Mouse (Mus musculus): ENCODE measurements around the gene Cpm. TPM values are rescaled to one million over a fixed set of nuclear protein-coding genes. Genes with fewer than 3 reads are reported as not detected.

Cpm gene
- polyA plus RNA-seq, 1 experiment from 2014 or later, result 2.8 TPM

DNA sequence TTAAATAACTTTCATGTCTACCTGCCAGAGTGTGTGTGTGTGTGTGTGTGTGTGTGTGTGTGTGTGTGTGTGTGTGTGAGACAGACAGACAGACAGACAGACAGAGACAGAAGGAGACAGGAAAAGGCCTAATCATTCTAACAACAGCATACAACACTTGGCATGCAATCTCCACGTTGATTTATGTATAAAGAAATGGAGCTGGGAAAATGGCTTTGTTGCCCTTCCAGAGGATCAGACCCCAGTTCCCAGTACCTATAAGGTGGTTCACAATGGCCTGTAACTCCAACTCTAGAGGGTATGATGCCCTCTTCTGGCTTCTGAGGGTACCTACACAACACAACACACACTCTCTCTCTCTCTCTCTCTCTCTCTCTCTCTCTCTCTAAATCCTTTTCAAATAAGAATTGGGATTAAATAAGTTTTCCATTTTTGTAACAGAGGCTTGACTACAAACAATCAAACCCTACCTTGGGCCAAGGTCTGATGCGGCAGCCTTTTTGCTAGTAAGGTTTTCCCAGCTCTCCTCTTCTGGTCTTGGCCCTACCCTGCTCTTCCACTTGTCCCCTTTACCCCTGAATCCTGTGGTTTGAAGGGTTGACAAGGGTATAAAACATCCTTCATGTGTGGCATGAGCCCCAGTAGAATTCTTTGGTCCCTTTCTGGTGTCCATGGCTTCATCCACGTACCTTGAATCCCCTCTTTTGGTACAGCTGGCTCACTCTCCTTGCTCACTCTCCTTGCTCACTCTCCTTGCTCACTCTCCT, 6.7 kb downstream of the Cpm start:
- Histone ChIP-seq H3K9ac (no peak overlapping the region), H3K4me3 (no peak overlapping the region), H3K9me3 (no peaks in the 10 kb centered on the region), H3K4me2 (no peak overlapping the region), H3K36me3 (no peaks in the 10 kb centered on the region), H3K27ac (replicated peaks) (no peak overlapping the region), H3K4me1 (replicated peaks) (no peaks in the 10 kb centered on the region), H3K27me3 (peaks cover 14% of the 10 kb centered on the region)
- ATAC-seq (ENCODE audit: low FRiP score, low read depth), result no peak
- 87% methylated on average over 3 of the region's 3 CpGs for whole genome bisulfite sequencing

DNA sequence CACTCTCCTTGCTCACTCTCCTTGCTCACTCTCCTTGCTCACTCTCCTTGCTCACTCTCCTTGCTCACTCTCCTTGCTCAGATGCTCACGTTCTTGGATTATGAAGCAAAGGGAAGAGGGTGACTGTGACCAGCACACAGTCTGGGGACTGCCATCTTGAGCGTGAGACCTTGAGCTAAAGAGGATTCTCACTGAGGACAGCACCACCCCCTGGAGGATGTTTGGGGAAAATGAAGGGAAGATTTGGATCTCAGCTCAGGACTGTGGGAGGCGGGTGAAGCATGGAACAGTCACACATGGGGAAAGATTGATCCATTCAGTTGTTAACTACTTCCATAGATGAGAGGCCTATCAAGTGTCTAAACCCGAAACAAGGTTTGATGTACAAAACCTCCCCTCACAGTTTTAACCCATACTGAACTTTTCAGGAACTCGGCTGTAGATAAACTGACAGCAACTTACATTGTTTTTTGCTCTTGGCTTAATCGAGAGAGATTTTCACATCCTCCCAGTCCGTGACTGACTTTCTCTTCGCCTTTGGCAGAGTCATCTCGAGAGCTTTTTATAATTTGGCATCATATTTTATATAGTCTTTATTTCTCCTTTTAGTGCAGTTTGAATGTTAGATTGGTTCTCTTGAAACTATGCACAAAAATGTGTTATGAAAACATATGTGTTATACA, 7.9 kb downstream of the Cpm start:
- 78% methylated on average over 9 of the region's 9 CpGs for WGBS
- Histone ChIP-seq H3K27ac (replicated peaks) (no peak overlapping the region), H3K4me1 (replicated peaks) (no peaks in the 10 kb centered on the region), H3K4me2 (no peak overlapping the region), H3K9me3 (no peaks in the 10 kb centered on the region), H3K4me3 (no peak overlapping the region), H3K27me3 (peaks cover 3% of the 10 kb centered on the region; the same call in 1 of the 2 replicates), H3K36me3 (no peaks in the 10 kb centered on the region), H3K9ac (no peak overlapping the region)
- no peak for ATAC-seq (ENCODE audit: low FRiP score, low read depth)

DNA sequence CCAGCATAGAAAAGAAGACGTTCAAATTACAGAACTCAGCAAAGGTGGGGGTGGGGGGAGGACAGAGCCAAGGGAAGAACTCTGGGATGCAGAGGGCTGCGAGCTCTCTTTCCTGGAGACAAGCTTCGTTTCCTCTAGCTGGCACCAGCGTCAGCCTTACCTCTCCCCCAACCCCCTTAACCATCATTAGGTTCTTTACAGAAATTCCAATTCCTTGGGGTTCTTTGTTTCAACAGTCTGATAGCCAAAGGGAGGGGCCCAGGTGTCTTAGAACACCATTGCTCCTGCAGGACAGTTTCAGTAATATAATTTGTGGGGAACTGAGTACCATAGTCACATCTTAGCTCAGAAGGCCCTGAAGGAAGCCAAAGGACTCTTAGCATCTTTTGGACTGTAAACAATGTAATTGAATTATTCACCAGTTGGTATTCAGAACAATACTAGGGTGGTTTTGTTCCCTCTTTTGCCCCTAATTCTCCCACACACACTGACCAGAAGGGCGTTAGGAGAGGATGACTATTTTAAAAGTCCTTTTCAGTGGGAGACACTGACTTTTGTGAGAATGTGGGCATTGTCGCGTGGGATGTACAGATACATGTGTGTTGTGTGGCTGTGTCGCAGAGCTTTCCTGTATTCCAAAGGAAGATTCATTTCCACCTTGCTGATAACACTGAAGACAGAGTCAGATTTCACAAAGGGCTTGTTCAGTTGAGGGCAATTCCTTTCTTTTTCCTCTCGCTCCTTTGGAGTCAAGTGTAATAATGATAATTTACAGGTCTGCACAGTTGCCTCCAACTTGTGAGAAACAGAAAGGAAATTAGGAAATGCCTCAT, 8.7 kb downstream of the Cpm start:
- Histone ChIP-seq H3K36me3 (no peaks in the 10 kb centered on the region), H3K9me3 (no peaks in the 10 kb centered on the region), H3K4me3 (no peak overlapping the region), H3K27me3 (peaks cover 3% of the 10 kb centered on the region; the same call in 1 of the 2 replicates), H3K9ac (no peak overlapping the region), H3K4me1 (replicated peaks) (no peaks in the 10 kb centered on the region), H3K4me2 (no peak overlapping the region), H3K27ac (replicated peaks) (no peak overlapping the region)
- 71% methylated on average over 9 of the region's 9 CpGs for whole genome bisulfite sequencing
- no peak for ATAC-seq (ENCODE audit: low FRiP score, low read depth)

DNA sequence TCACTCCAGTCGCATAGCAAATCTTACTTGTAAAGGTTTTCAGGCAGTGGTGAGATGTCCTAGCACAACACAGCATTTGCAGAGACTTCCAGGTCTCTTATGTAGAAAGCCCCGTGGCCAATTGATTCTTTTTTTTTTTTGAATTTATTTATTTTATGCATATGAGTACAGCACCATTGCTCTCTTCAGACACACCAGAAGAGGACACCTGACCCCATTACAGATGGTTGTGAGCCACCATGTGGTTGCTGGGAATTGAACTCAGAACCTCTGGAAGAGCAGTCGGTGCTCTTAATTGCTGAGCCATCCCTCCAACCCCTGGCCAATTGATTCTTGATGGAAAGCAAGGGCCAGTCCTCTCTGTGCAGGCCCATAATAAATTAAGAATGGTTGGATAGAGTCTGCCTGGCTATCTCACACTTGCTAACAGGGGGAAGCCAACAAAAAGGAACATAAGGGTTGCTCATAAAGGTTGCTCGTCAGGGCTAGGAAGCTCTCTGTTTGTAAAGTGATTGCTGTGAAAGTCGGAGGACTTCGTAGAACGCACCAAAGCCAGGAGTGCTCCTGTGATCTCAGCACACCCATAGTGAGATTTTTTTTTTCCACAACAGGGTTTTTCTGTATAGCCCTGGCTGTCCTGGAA, 9.4 kb downstream of the Cpm start:
- H3K4me1 ChIP-seq (replicated peaks), result no peaks in the 10 kb centered on the region
- H3K4me2 ChIP-seq, result no peak overlapping the region
- H3K27me3 ChIP-seq, result peaks cover 3% of the 10 kb centered on the region; the same call in 1 of the 2 replicates
- no peak overlapping the region for H3K9ac ChIP-seq
- no peak overlapping the region for H3K4me3 ChIP-seq
- H3K27ac ChIP-seq (replicated peaks), result no peak overlapping the region
- H3K36me3 ChIP-seq, result no peaks in the 10 kb centered on the region
- no peaks in the 10 kb centered on the region for H3K9me3 ChIP-seq
- WGBS, result 89% methylated on average over 7 of the region's 7 CpGs
- ATAC-seq (ENCODE audit: low FRiP score, low read depth), result no peak

DNA sequence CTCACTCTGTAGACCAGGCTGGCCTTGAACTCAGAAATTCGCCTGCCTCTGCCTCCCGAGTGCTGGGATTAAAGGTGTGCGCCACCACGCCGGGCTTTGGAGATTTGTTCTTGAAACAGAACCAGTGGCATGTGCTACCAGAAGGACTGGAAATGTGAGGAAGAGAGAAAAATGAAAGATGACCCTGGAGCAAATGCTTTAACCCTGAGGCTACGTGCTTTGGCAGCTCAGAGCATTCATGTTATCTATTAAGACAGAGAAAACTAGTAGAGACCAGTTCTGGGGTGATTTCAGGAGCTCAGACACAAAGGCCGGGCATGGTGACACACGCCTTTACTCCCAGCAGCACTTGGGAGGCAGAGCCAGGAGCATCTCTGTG, 9.9 kb downstream of the Cpm start:
- H3K9ac ChIP-seq, result no peak overlapping the region
- no peaks in the 10 kb centered on the region for H3K36me3 ChIP-seq
- H3K9me3 ChIP-seq, result no peaks in the 10 kb centered on the region
- no peak overlapping the region for H3K27ac ChIP-seq (replicated peaks)
- H3K4me3 ChIP-seq, result no peak overlapping the region
- WGBS, result 92% methylated on average over 8 of the region's 8 CpGs
- H3K27me3 ChIP-seq, result peaks cover 3% of the 10 kb centered on the region; the same call in 1 of the 2 replicates
- ATAC-seq (ENCODE audit: low FRiP score, low read depth), result no peak
- H3K4me2 ChIP-seq, result no peak overlapping the region
- H3K4me1 ChIP-seq (replicated peaks), result no peaks in the 10 kb centered on the region

DNA sequence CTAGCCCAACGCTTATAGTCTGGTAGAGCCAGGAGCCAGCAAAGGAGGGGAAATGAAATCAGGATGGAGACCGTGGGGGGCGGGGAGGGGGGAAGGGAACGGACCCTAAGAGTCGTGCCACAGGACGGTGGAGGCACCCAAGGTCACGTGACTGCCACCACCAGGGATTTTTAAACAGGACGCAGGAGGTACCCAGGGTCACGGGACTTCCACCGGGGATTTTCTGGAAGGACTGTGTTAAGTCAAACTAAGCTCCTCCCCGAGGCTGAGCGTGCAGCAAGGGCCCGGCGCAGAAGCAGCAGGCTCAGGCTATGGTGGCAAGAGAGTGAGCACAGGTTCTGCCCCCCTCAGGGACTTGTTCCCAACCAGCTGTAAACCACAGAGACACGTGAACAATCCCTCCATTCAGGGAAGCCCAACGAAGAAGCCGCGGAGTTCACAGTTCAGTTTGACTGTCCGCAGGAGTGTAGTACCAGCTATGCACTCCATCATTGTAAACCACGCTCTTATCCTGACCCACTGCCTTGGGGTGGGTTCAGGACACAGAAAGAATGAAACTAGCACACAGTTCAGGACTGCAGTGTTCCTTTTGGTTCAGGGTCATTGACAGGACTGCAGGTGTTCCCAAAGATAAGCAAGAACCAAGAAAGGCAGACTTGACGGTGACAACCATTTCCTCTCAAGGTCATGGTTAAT, 10.7 kb downstream of the Cpm start:
- no peak overlapping the region for H3K9ac ChIP-seq
- WGBS, result 64% methylated on average over 21 of the region's 21 CpGs
- H3K9me3 ChIP-seq, result no peaks in the 10 kb centered on the region
- ATAC-seq (ENCODE audit: low FRiP score, low read depth), result no peak
- H3K27me3 ChIP-seq, result no peaks in the 10 kb centered on the region; the same call in 1 of the 2 replicates
- H3K36me3 ChIP-seq, result no peaks in the 10 kb centered on the region
- no peaks in the 10 kb centered on the region for H3K4me1 ChIP-seq (replicated peaks)
- H3K4me3 ChIP-seq, result no peak overlapping the region
- H3K27ac ChIP-seq (replicated peaks), result no peak overlapping the region
- H3K4me2 ChIP-seq, result no peak overlapping the region

DNA sequence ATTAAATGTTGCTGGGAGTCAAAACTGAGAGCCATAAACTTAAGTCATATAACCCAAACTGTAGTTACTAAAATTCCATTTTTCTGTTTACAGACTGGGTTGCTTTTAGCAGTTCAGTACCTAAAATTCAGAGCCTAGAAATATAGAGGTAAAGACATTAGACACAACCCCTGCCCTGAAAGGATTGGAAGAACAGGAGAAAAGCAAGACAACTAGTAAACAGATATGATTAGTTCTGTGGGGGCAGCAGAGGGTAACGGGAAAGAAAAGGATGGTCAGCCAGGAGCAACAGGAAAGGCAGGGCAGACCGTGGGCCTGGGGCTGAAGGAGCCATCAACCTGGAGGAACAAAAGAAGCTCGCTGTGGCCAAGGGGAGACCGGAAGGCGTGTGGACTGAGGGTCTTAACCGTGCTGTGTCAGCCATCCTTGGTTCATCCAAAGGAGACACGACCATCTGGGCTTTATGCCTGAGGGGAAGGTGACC, 11.3 kb downstream of the Cpm start:
- no peaks in the 10 kb centered on the region for H3K27me3 ChIP-seq
- H3K27ac ChIP-seq (replicated peaks), result no peak overlapping the region
- H3K36me3 ChIP-seq, result no peaks in the 10 kb centered on the region
- no peaks in the 10 kb centered on the region for H3K9me3 ChIP-seq
- ATAC-seq (ENCODE audit: low FRiP score, low read depth), result no peak
- no peak overlapping the region for H3K9ac ChIP-seq
- no peak overlapping the region for H3K4me3 ChIP-seq
- no peaks in the 10 kb centered on the region for H3K4me1 ChIP-seq (replicated peaks)
- WGBS, result 81% methylated on average over 7 of the region's 7 CpGs
- no peak overlapping the region for H3K4me2 ChIP-seq

- Histone ChIP-seq H3K9ac (no peak overlapping the region), H3K27me3 (no peaks in the 10 kb centered on the region), H3K4me2 (peak overlapping the region; percentile 29; the same call in 1 of the 2 replicates)
These were observed 12.3 kb downstream of the Cpm start for GRCm38 (mm10) chr10:117641400-117642200.

DNA sequence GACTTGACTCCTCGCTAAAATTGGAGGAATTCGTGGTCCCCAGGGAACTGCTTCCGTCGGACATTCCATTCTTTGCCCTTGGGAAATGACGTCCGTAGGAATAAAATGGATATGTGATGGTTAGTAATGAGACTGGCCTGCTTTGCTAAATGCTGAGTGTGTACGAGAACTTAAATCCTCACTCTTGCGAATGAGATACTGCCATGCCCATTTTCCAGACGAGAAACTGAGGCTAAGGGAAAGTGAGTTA, 12.8 kb downstream of the Cpm start:
- H3K4me3 ChIP-seq, result no peak overlapping the region
- H3K4me2 ChIP-seq, result no peak overlapping the region
- no peaks in the 10 kb centered on the region for H3K9me3 ChIP-seq
- no peaks in the 10 kb centered on the region for H3K36me3 ChIP-seq
- H3K4me1 ChIP-seq (replicated peaks), result no peaks in the 10 kb centered on the region
- no peaks in the 10 kb centered on the region for H3K27me3 ChIP-seq
- H3K9ac ChIP-seq, result no peak overlapping the region
- 87% methylated on average over 9 of the region's 9 CpGs for WGBS
- H3K27ac ChIP-seq (replicated peaks), result no peak overlapping the region
- ATAC-seq (ENCODE audit: low FRiP score, low read depth), result no peak

More at GRCm38 (mm10) chr10:117641400-117642200, 12.3 kb downstream of the Cpm start:
- Histone ChIP-seq H3K9me3 (no peaks in the 10 kb centered on the region), H3K4me1 (replicated peaks) (no peaks in the 10 kb centered on the region), H3K4me3 (no peak overlapping the region), H3K36me3 (no peaks in the 10 kb centered on the region), H3K27ac (replicated peaks) (no peak overlapping the region)
- ATAC-seq (ENCODE audit: low FRiP score, low read depth), result no peak
- 57% methylated on average over 20 of the region's 20 CpGs for WGBS

DNA sequence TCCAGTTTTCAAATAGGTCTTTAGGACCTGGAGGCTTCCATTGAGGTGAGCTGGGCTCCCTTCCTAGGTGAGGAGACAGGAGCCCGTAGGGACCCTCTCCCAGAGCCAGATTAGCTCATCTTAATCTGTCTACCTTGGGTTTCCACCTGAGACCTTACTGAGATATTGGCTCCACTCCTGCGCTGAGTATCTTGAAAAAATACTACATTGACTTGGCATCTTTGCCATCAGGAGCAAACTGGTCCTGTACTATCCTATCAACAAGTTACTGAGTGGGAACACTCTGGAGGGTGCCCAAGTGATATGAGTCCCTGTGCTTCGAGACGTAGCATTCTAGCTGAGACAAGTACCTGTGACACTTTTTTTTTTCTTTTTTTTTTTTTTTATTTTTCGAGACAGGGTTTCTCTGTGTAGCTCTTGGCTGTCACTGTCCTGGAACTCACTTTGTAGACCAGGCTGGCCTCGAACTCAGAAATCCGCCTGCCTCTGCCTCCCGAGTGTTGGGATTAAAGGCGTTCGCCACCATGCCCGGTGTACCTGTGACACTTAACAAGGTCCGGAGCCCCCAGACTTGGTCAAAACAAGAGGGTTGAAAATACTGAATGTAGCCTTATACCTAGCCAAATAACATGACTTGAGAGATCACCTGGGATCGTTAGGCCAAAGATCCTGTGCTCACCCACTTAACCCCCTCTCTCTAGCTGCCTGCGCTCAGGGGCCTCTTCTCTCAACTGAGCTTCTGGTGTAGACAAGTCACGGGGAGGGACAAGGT, 13.4 kb downstream of the Cpm start:
- no peak overlapping the region for H3K4me3 ChIP-seq
- WGBS, result 93% methylated on average over 15 of the region's 15 CpGs
- no peak overlapping the region for H3K9ac ChIP-seq
- H3K27me3 ChIP-seq, result no peaks in the 10 kb centered on the region
- no peak overlapping the region for H3K27ac ChIP-seq (replicated peaks)
- H3K9me3 ChIP-seq, result no peaks in the 10 kb centered on the region
- H3K4me2 ChIP-seq, result no peak overlapping the region
- no peak for ATAC-seq (ENCODE audit: low FRiP score, low read depth)
- no peaks in the 10 kb centered on the region for H3K4me1 ChIP-seq (replicated peaks)
- no peaks in the 10 kb centered on the region for H3K36me3 ChIP-seq
